Mouse (Mus musculus) embryonic facial prominence, embryonic 10.5 days (tissue): ENCODE data around the gene Hspb1. TPM values are rescaled to one million over a fixed set of nuclear protein-coding genes. Genes with fewer than 3 reads are reported as not detected.

ENCODE experiments used
- DNase-seq: peaks from one replicate; pipeline ENCODE4 v3.0.0-alpha.2; 2017; ENCODE audit warnings: low spot score
- H3K27ac ChIP-seq: fragments of 300-500 bp; sonication (generic); replicated peaks from 2 replicates; pipeline ENCODE4 v1.5.1; 2016; ENCODE audit warnings: mild to moderate bottlenecking
- H3K27me3 ChIP-seq: fragments of 300-500 bp; sonication (generic); replicated peaks from 2 replicates; pipeline ENCODE4 v1.6.1; 2016; ENCODE audit warnings: low read depth, mild to moderate bottlenecking; ENCODE audit not compliant: poor library complexity, severe bottlenecking
- H3K36me3 ChIP-seq: fragments of 300-500 bp; sonication (generic); replicated peaks from 2 replicates; pipeline ENCODE4 v1.6.1; 2016; ENCODE audit warnings: mild to moderate bottlenecking, moderate library complexity
- H3K4me1 ChIP-seq: fragments of 300-500 bp; sonication (generic); 2 replicates; pipeline ENCODE4 v1.6.1; 2016
- H3K4me3 ChIP-seq: fragments of 300-500 bp; sonication (generic); 2 replicates; pipeline ENCODE4 v1.5.1; 2016; ENCODE audit warnings: mild to moderate bottlenecking, moderate library complexity
- H3K9me3 ChIP-seq: fragments of 300-500 bp; sonication (generic); 2 replicates; pipeline ENCODE4 v1.6.1; 2016; ENCODE audit warnings: mild to moderate bottlenecking
- WGBS: fragments of 180-500 bp; shearing (Covaris S2); methylation state at CpG from one replicate; pipeline ENCODE4 v1.1.7; 2016; 5-methylcytosine and 5-hydroxymethylcytosine counted together
- polyA plus RNA-seq: library from polyadenylated mRNA; unstranded; fragments of >200 nt; fragmentation: Nextera tagmentation; extraction: Ambion mirVana; gene quantifications from 2 replicates; pipeline ENCODE4 v1.2.1, GENCODE M21; 2016

The Hspb1 gene
- 24.0 and 24.4 TPM in 2 replicates for polyA plus RNA-seq

- 3% methylated on average over 24 of the region's 24 CpGs for WGBS
- peak within 1 kb of the TSS; percentile 52 for H3K4me3 ChIP-seq
- no peaks in the 10 kb centered on the region for H3K36me3 ChIP-seq
- peak; percentile 72 for DNase-seq
- H3K4me1 ChIP-seq, result peaks cover 21% of the 10 kb centered on the region
- H3K27ac ChIP-seq, result 0 out of 2 replicates have a peak within 1 kb of the TSS, but pooled peaks have one; percentile 44
- H3K27me3 ChIP-seq, result peaks cover 71% of the 10 kb centered on the region
- H3K9me3 ChIP-seq, result no peaks in the 10 kb centered on the region
Measured at GRCm38 (mm10) chr5:135887675-135888102, at the start of gene Hspb1. TSS of gene Hspb1 (plus strand) at chr5:135887919.

- Histone ChIP-seq H3K4me3 (no peak overlapping the region), H3K4me1 (no peaks in the 10 kb centered on the region), H3K27me3 (peaks cover 16% of the 10 kb centered on the region), H3K27ac (no peak overlapping the region), H3K9me3 (no peaks in the 10 kb centered on the region), H3K36me3 (no peaks in the 10 kb centered on the region)
- no peak for DNase-seq
- WGBS, result 82% methylated on average over 6 of the region's 6 CpGs
Measured at GRCm38 (mm10) chr5:135841651-135842050, 46.1 kb upstream of the Hspb1 start.

DNA sequence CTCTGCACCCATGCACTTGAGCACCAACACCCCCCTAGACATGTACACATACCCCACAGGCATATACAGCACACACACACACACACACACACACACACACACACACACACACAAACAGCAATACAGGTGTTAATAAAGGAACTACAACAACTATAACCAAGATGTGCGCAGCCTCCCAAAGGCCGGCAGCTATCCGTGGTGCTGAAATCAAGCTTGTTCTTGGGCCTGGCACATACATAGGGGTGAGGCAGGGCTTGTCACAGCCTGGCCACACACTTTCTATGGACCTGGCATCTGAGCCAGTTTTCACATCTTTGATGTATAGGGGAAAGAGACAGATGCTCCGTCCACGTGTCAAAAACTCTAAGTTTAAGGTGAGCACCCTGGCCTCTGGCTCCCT lies 44.3 kb upstream of the Hspb1 start:
- Histone ChIP-seq H3K4me3 (no peak overlapping the region), H3K9me3 (peaks cover 5% of the 10 kb centered on the region; the same call in 1 of the 2 replicates), H3K4me1 (no peaks in the 10 kb centered on the region), H3K27ac (no peak overlapping the region), H3K27me3 (peaks cover 10% of the 10 kb centered on the region; the same call in 1 of the 2 replicates), H3K36me3 (no peaks in the 10 kb centered on the region)
- WGBS, result 25% methylated on average over 5 of the region's 5 CpGs
- DNase-seq, result peak; percentile 68

- no peak for DNase-seq
- H3K9me3 ChIP-seq, result peaks cover 5% of the 10 kb centered on the region; the same call in 1 of the 2 replicates
- H3K36me3 ChIP-seq, result no peaks in the 10 kb centered on the region
- 84% methylated on average over 13 of the region's 13 CpGs for WGBS
- H3K27me3 ChIP-seq, result peaks cover 23% of the 10 kb centered on the region
- H3K4me1 ChIP-seq, result peaks cover 9% of the 10 kb centered on the region
- H3K4me3 ChIP-seq, result no peak overlapping the region
- H3K27ac ChIP-seq, result no peak overlapping the region
Measured at GRCm38 (mm10) chr5:135845676-135846320, 41.9 kb upstream of the Hspb1 start.

DNA sequence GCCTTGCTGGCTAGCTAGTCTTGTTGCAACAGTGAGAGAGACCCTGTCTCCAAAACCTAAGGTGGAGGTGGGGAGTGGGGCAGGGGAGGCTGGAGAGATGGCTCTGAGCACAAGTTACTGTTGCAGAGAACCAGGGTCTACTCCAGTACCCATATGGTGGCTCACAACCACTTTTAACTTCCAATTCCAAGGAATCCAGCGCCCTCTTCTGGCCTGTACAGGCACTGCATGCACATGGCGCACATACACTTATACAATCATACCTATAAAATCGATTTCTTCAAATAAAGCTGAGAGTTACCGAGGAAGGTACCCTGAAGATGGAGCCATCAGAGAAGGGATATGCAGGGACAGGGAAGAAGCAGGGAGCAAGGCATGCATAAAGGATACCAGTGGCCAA lies 40.3 kb upstream of the Hspb1 start:
- DNase-seq, result no peak
- Histone ChIP-seq H3K9me3 (peaks cover 5% of the 10 kb centered on the region; the same call in 1 of the 2 replicates), H3K36me3 (no peaks in the 10 kb centered on the region), H3K4me1 (peaks cover 26% of the 10 kb centered on the region), H3K27me3 (peaks cover 39% of the 10 kb centered on the region), H3K4me3 (no peak overlapping the region), H3K27ac (no peak overlapping the region)
- WGBS, result 71% methylated on average over 4 of the region's 4 CpGs

- Histone ChIP-seq H3K27me3 (peaks cover 43% of the 10 kb centered on the region), H3K36me3 (no peaks in the 10 kb centered on the region), H3K4me3 (no peak overlapping the region), H3K27ac (no peak overlapping the region), H3K9me3 (peaks cover 5% of the 10 kb centered on the region; the same call in 1 of the 2 replicates), H3K4me1 (peaks cover 30% of the 10 kb centered on the region)
- DNase-seq, result no peak
- WGBS, result 87% methylated on average over 3 of the region's 3 CpGs
Measured at GRCm38 (mm10) chr5:135847881-135848280, 39.8 kb upstream of the Hspb1 start.

DNA sequence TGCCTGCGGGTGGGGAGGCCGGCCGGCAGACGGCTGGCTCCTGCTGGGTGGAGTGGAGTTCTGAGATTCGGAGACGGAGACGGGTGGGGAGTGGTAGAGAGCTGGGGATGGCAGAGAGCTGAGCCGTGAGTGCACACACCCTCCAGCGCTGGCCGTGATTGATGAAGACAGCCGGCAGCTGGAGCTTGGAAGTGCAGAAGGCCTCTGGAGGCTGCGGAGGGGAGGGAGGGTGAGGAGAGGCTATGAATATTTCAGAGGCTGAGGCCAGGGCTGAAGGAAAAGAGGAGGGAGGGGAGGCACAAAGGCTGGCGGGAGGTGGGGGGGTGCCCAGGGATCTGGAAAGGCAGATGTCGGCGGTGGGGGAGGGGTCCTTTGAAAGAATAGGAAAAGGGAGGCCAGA lies 36.7 kb upstream of the Hspb1 start:
- DNase-seq, result peak; percentile 71
- H3K9me3 ChIP-seq, result peaks cover 5% of the 10 kb centered on the region; the same call in 1 of the 2 replicates
- H3K36me3 ChIP-seq, result no peaks in the 10 kb centered on the region
- peaks cover 32% of the 10 kb centered on the region for H3K4me1 ChIP-seq
- peak overlapping the region; percentile 43; the same call in 1 of the 2 replicates for H3K4me3 ChIP-seq
- WGBS, result under 1% methylated on average over 15 of the region's 15 CpGs
- 0 out of 2 replicates have a peak overlapping the region, but pooled peaks have one; percentile 44 for H3K27ac ChIP-seq
- H3K27me3 ChIP-seq, result peaks cover 74% of the 10 kb centered on the region

GRCm38 (mm10) chr5:135851481-135851880 lies 36.2 kb upstream of the Hspb1 start:
- peak overlapping the region; percentile 44; the same call in 1 of the 2 replicates for H3K27ac ChIP-seq
- DNase-seq, result no peak
- H3K9me3 ChIP-seq, result peaks cover 5% of the 10 kb centered on the region; the same call in 1 of the 2 replicates
- WGBS, result 6% methylated on average over 14 of the region's 14 CpGs
- H3K27me3 ChIP-seq, result peaks cover 79% of the 10 kb centered on the region
- H3K36me3 ChIP-seq, result no peaks in the 10 kb centered on the region
- peaks cover 32% of the 10 kb centered on the region for H3K4me1 ChIP-seq
- peak overlapping the region; percentile 43; the same call in 1 of the 2 replicates for H3K4me3 ChIP-seq

- Histone ChIP-seq H3K4me3 (peak overlapping the region; percentile 43), H3K27me3 (peaks cover 88% of the 10 kb centered on the region), H3K9me3 (peaks cover 2% of the 10 kb centered on the region; the same call in 1 of the 2 replicates), H3K4me1 (peaks cover 39% of the 10 kb centered on the region), H3K27ac (peak overlapping the region; percentile 73), H3K36me3 (no peaks in the 10 kb centered on the region)
- DNase-seq, result no peak
- WGBS, result 2% methylated on average over 10 of the region's 10 CpGs
Measured at GRCm38 (mm10) chr5:135852421-135852820, 35.3 kb upstream of the Hspb1 start.

DNA sequence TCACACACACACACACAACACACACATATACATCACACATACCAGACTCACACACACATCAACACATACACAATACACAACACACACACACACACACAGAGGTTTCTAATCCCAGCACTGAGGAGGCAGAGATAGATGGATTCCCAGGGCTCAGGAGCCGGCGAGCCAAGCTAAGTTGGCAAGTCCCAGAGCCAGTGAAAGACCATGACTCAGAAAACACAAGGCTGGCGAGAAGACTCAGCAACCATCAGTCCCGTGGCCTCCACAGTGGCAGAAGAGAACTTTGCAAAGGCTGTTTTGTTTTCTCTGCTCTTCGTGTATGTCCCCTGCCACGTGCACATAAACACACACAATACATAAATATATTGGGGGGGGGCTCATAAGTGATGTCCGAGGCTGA lies 34.0 kb upstream of the Hspb1 start:
- peaks cover 100% of the 10 kb centered on the region for H3K27me3 ChIP-seq
- no peak for DNase-seq
- H3K4me3 ChIP-seq, result no peak overlapping the region
- 67% methylated on average over 7 of the region's 7 CpGs for WGBS
- H3K9me3 ChIP-seq, result no peaks in the 10 kb centered on the region
- H3K27ac ChIP-seq, result no peak overlapping the region
- H3K36me3 ChIP-seq, result no peaks in the 10 kb centered on the region
- H3K4me1 ChIP-seq, result peaks cover 42% of the 10 kb centered on the region

GRCm38 (mm10) chr5:135855156-135855555 lies 32.6 kb upstream of the Hspb1 start:
- H3K27me3 ChIP-seq, result peaks cover 100% of the 10 kb centered on the region
- 2% methylated on average over 4 of the region's 4 CpGs for WGBS
- no peak overlapping the region for H3K27ac ChIP-seq
- no peaks in the 10 kb centered on the region for H3K36me3 ChIP-seq
- no peak overlapping the region for H3K4me3 ChIP-seq
- peaks cover 39% of the 10 kb centered on the region for H3K4me1 ChIP-seq
- DNase-seq, result peak; percentile 85
- no peaks in the 10 kb centered on the region for H3K9me3 ChIP-seq

GRCm38 (mm10) chr5:135866662-135867061 lies 21.1 kb upstream of the Hspb1 start:
- Histone ChIP-seq H3K9me3 (no peaks in the 10 kb centered on the region), H3K36me3 (no peaks in the 10 kb centered on the region), H3K27me3 (peaks cover 98% of the 10 kb centered on the region), H3K4me3 (no peak overlapping the region), H3K4me1 (peaks cover 18% of the 10 kb centered on the region), H3K27ac (no peak overlapping the region)
- no peak for DNase-seq
- WGBS, result 33% methylated on average over 8 of the region's 8 CpGs
